27 mouse cellular contexts compared by ENCODE assay signal in the genomic region with DNA sequence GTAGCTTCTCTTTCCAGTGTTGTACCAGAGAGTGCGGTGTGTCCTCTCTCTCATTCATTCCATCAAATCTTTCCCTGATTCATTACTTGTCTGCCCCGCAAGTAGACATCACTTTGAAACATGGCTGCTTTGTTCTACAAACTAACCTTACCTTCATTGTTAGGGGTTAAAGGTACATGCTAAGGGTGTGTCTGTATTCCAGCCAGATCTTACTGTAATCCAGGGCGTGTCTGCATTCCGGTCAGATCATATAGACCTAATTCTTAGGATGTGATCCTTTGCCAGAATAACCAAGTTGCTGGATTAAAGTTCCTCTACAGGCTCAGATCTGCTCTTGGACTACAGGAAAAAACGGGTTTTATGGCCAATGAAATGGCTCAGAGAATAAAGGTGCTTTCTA. TPM values are rescaled to one million over a fixed set of nuclear protein-coding genes. Genes with fewer than 3 reads are reported as not detected.
DNase-seq lines count a peak whose midpoint lies in the region; ATAC-seq and TF ChIP-seq lines count a peak whose summit lies in the region.
"Had no signal": no experiment of that assay in that cellular context is flagged by ENCODE, and none has a peak within 500 bp of the region (broad histone marks: within the 10 kb centered on the region; RNA-seq: fewer than 3 reads in every experiment).

No protein-coding gene starts in this region.

- H3K9me3 ChIP-seq in limb, embryonic 15.5 days: no peaks in the 10 kb centered on the region
- H3K9me3 ChIP-seq in limb, embryonic 10.5 days (replicated peaks): no peaks in the 10 kb centered on the region
- 0 out of 2 replicates have a peak, but pooled peaks cover 6% of the 10 kb centered on the region for H3K9me3 ChIP-seq in intestine, embryonic 16.5 days (ENCODE audit: control insufficient read depth, low read length)
- no peaks in the 10 kb centered on the region for H3K9me3 ChIP-seq in stomach, postnatal 0 days (ENCODE audit: control insufficient read depth, low read length)
- no peaks in the 10 kb centered on the region for H3K9me3 ChIP-seq in forebrain, postnatal 0 days (ENCODE audit: low read length)
- 0 out of 2 replicates have a peak, but pooled peaks cover 5% of the 10 kb centered on the region for H3K9me3 ChIP-seq in midbrain, embryonic 10.5 days (replicated peaks)
- H3K9me3 ChIP-seq: embryonic facial prominence, embryonic 12.5 days; forebrain, embryonic 12.5 days; G1E; heart, embryonic 10.5 days; hindbrain, embryonic 12.5 days; midbrain, embryonic 12.5 days; neural tube, embryonic 13.5 days had no signal

- H3K9ac ChIP-seq in limb, embryonic 15.5 days: no peak overlapping the region
- no peak overlapping the region for H3K9ac ChIP-seq in intestine, embryonic 16.5 days (ENCODE audit: low read depth, low read length)
- H3K9ac ChIP-seq in stomach, postnatal 0 days (ENCODE audit: low read length): no peak overlapping the region
- H3K9ac ChIP-seq in forebrain, postnatal 0 days: no peak overlapping the region
- H3K9ac ChIP-seq: embryonic facial prominence, embryonic 12.5 days; forebrain, embryonic 12.5 days; hindbrain, embryonic 12.5 days; midbrain, embryonic 12.5 days; neural tube, embryonic 13.5 days had no signal

- TF ChIP-seq EP300 in stomach, postnatal 0 days (optimal IDR thresholded peaks at IDR 0.05): no peak

- TF ChIP-seq CTCF in stomach, postnatal 0 days (IDR thresholded peaks at IDR 0.05; ENCODE audit: low read depth): no peak
- TF ChIP-seq CTCF in forebrain, postnatal 0 days (IDR thresholded peaks at IDR 0.05; ENCODE audit: low read depth): no peak

- H3K36me3 ChIP-seq in limb, embryonic 15.5 days: peaks cover 42% of the 10 kb centered on the region
- H3K36me3 ChIP-seq in limb, embryonic 10.5 days: peaks cover 83% of the 10 kb centered on the region
- peaks cover 17% of the 10 kb centered on the region for H3K36me3 ChIP-seq in intestine, embryonic 16.5 days (ENCODE audit: control insufficient read depth, insufficient read depth, low read length)
- peaks cover 12% of the 10 kb centered on the region for H3K36me3 ChIP-seq in stomach, postnatal 0 days (ENCODE audit: control insufficient read depth, insufficient read depth, low read length)
- H3K36me3 ChIP-seq in forebrain, postnatal 0 days (ENCODE audit: insufficient read depth): peaks cover 14% of the 10 kb centered on the region
- peaks cover 72% of the 10 kb centered on the region for H3K36me3 ChIP-seq in midbrain, embryonic 10.5 days
- H3K36me3 ChIP-seq: G1E had no signal

- no peak for ATAC-seq in limb, embryonic 15.5 days (ENCODE audit: insufficient number of reproducible peaks, low FRiP score, low TSS enrichment, low read depth)
- no peak for ATAC-seq in intestine, embryonic 16.5 days
- no peak for ATAC-seq in stomach, postnatal 0 days (ENCODE audit: low FRiP score, low TSS enrichment)
- ATAC-seq in forebrain, postnatal 0 days: no peak

- no peak overlapping the region for H3K4me2 ChIP-seq in limb, embryonic 15.5 days
- no peak overlapping the region for H3K4me2 ChIP-seq in intestine, embryonic 16.5 days (ENCODE audit: low read depth, low read length)
- H3K4me2 ChIP-seq in stomach, postnatal 0 days (replicated peaks; ENCODE audit: low read depth): no peak overlapping the region
- no peak overlapping the region for H3K4me2 ChIP-seq in forebrain, postnatal 0 days (ENCODE audit: low read depth)
- H3K4me2 ChIP-seq: embryonic facial prominence, embryonic 12.5 days; forebrain, embryonic 12.5 days; hindbrain, embryonic 12.5 days; midbrain, embryonic 12.5 days; neural tube, embryonic 13.5 days had no signal

- H3K4me3 ChIP-seq in limb, embryonic 15.5 days: no peak overlapping the region
- H3K4me3 ChIP-seq in limb, embryonic 10.5 days: no peak overlapping the region
- no peak overlapping the region for H3K4me3 ChIP-seq in brown adipose tissue, adult 24 weeks (ENCODE audit: insufficient read depth, low read depth, low read length)
- no peak overlapping the region for H3K4me3 ChIP-seq in intestine, embryonic 16.5 days (ENCODE audit: low read length)
- no peak overlapping the region for H3K4me3 ChIP-seq in stomach, postnatal 0 days (ENCODE audit: low read depth, low read length)
- no peak overlapping the region for H3K4me3 ChIP-seq in forebrain, postnatal 0 days (ENCODE audit: low read depth, low read length)
- H3K4me3 ChIP-seq in midbrain, embryonic 10.5 days: no peak overlapping the region
- H3K4me3 ChIP-seq: embryonic facial prominence, embryonic 12.5 days; forebrain, embryonic 12.5 days; heart, embryonic 10.5 days; hindbrain, embryonic 12.5 days; midbrain, embryonic 12.5 days; neural tube, embryonic 13.5 days had no signal

- H3K4me1 ChIP-seq in limb, embryonic 15.5 days: peaks cover 33% of the 10 kb centered on the region
- H3K4me1 ChIP-seq in limb, embryonic 10.5 days: peaks cover 13% of the 10 kb centered on the region
- peaks cover 19% of the 10 kb centered on the region for H3K4me1 ChIP-seq in brown adipose tissue, adult 24 weeks (ENCODE audit: control insufficient read depth, insufficient read depth, insufficient read length, low read length)
- H3K4me1 ChIP-seq in intestine, embryonic 16.5 days (ENCODE audit: control insufficient read depth, insufficient read depth, low read length): peaks cover 34% of the 10 kb centered on the region
- peaks cover 4% of the 10 kb centered on the region; the same call in 1 of the 2 replicates for H3K4me1 ChIP-seq in stomach, postnatal 0 days (replicated peaks; ENCODE audit: control insufficient read depth, insufficient read depth)
- H3K4me1 ChIP-seq in forebrain, postnatal 0 days (ENCODE audit: insufficient read depth): no peaks in the 10 kb centered on the region
- H3K4me1 ChIP-seq in midbrain, embryonic 10.5 days: peaks cover 6% of the 10 kb centered on the region; the same call in 1 of the 2 replicates
- H3K4me1 ChIP-seq: forebrain, embryonic 12.5 days; midbrain, embryonic 12.5 days had no signal

- no peak for DNase-seq in limb, embryonic 10.5 days (ENCODE audit: low spot score)
- no peak for DNase-seq in stomach, postnatal 0 days (ENCODE audit: low spot score)
- no peak for DNase-seq in spleen, adult 12 weeks (ENCODE audit: low spot score)
- no peak for DNase-seq in forebrain, postnatal 0 days
- no peak for DNase-seq in midbrain, embryonic 10.5 days (ENCODE audit: low spot score)
- DNase-seq: cerebellum, adult 11 months; cerebellum, adult 9-10 months; cerebellum, postnatal 36 days; gastrocnemius, postnatal 10 days; heart, postnatal 36 days; kidney, adult 8-10 months; kidney, postnatal 4 days; lung, postnatal 36 days; right cerebral cortex, postnatal 4 days; thymus, adult 18-20 months; thymus, postnatal 36 days had no signal

- H3K27me3 ChIP-seq in limb, embryonic 15.5 days: no peaks in the 10 kb centered on the region
- no peaks in the 10 kb centered on the region for H3K27me3 ChIP-seq in limb, embryonic 10.5 days (ENCODE audit: low read depth, poor library complexity, severe bottlenecking)
- no peaks in the 10 kb centered on the region for H3K27me3 ChIP-seq in intestine, embryonic 16.5 days (replicated peaks; ENCODE audit: control insufficient read depth, insufficient read depth, low read length)
- no peaks in the 10 kb centered on the region for H3K27me3 ChIP-seq in stomach, postnatal 0 days (ENCODE audit: control insufficient read depth, insufficient read depth, low read length)
- no peaks in the 10 kb centered on the region for H3K27me3 ChIP-seq in forebrain, postnatal 0 days (ENCODE audit: insufficient read depth, low read length)
- H3K27me3 ChIP-seq in midbrain, embryonic 10.5 days (ENCODE audit: low read depth, poor library complexity, severe bottlenecking): no peaks in the 10 kb centered on the region
- H3K27me3 ChIP-seq: embryonic facial prominence, embryonic 12.5 days; forebrain, embryonic 12.5 days; hindbrain, embryonic 12.5 days; midbrain, embryonic 12.5 days; neural tube, embryonic 13.5 days had no signal

- 0 out of 2 replicates have a peak overlapping the region, but pooled peaks have one; percentile 43 for H3K27ac ChIP-seq in limb, embryonic 15.5 days
- H3K27ac ChIP-seq in limb, embryonic 10.5 days: no peak overlapping the region
- peak overlapping the region; percentile 41 for H3K27ac ChIP-seq in brown adipose tissue, adult 24 weeks (replicated peaks; ENCODE audit: low read depth, low read length)
- H3K27ac ChIP-seq in intestine, embryonic 16.5 days (ENCODE audit: low read length): peak overlapping the region; percentile 93
- H3K27ac ChIP-seq in stomach, postnatal 0 days (replicated peaks): peak overlapping the region; percentile 86
- H3K27ac ChIP-seq in forebrain, postnatal 0 days (ENCODE audit: low read depth, low read length): no peak overlapping the region
- H3K27ac ChIP-seq in midbrain, embryonic 10.5 days (replicated peaks): no peak overlapping the region
- H3K27ac ChIP-seq: embryonic facial prominence, embryonic 12.5 days; forebrain, embryonic 12.5 days; heart, embryonic 10.5 days; hindbrain, embryonic 12.5 days; kidney, postnatal 0 days; midbrain, embryonic 12.5 days; neural tube, embryonic 13.5 days had no signal

- 73% methylated on average over 5 of the region's 5 CpGs for whole genome bisulfite sequencing in limb, embryonic 15.5 days
- WGBS in limb, embryonic 10.5 days: 94% methylated on average over 5 of the region's 5 CpGs
- WGBS in intestine, embryonic 16.5 days: 76% methylated on average over 5 of the region's 5 CpGs
- 58% methylated on average over 5 of the region's 5 CpGs for WGBS in stomach, postnatal 0 days
- WGBS in forebrain, postnatal 0 days: 95% methylated on average over 5 of the region's 5 CpGs
- 96% methylated on average over 5 of the region's 5 CpGs for WGBS in midbrain, embryonic 10.5 days

RNA-seq across cellular contexts. Expression of gene Gtf2ird1, which starts 36.8 kb away (rescaled TPM):
- 93.5 and 102 TPM in 2 replicates for polyA plus RNA-seq in limb, embryonic 15.5 days (2015; fragmentation: Nextera tagmentation; extraction: Ambion mirVana)
- polyA plus RNA-seq in limb, embryonic 10.5 days (2016; fragmentation: Nextera tagmentation; extraction: Ambion mirVana): 131 and 153 TPM in 2 replicates
- 37.9 and 80.1 TPM in 2 replicates for polyA plus RNA-seq in brown adipose tissue, adult 24 weeks (2012; ENCODE audit: insufficient read depth, insufficient read length, missing spikeins)
- polyA plus RNA-seq in intestine, embryonic 16.5 days (2015; fragmentation: Nextera tagmentation; extraction: Ambion mirVana): 66.5 and 66.6 TPM in 2 replicates
- polyA plus RNA-seq in stomach, postnatal 0 days (2015; fragmentation: Nextera tagmentation; extraction: Ambion mirVana): 42.4 and 47.0 TPM in 2 replicates
- total RNA-seq in forebrain, postnatal 0 days (2014; rRNA removed): 33.9 and 47.1 TPM in 2 replicates
- 41.2 and 53.6 TPM in 2 replicates for polyA plus RNA-seq in forebrain, postnatal 0 days (2015; fragmentation: Nextera tagmentation; extraction: Ambion mirVana)
- polyA plus RNA-seq in midbrain, embryonic 10.5 days (2016; fragmentation: Nextera tagmentation; extraction: Ambion mirVana): 96.4 and 109 TPM in 2 replicates

Comparison
In these comparisons a context has a peak if more than half of its experiments do, and no peak if none do; other contexts are left out.
1. H3K27ac ChIP-seq: peak in limb, embryonic 15.5 days (single experiment), brown adipose tissue, adult 24 weeks (single experiment), intestine, embryonic 16.5 days (single experiment) and stomach, postnatal 0 days (single experiment); none in limb, embryonic 10.5 days (single experiment), forebrain, postnatal 0 days (single experiment) and midbrain, embryonic 10.5 days (single experiment).